Mouse (Mus musculus) cerebellum, postnatal 14 days (tissue): ENCODE measurements around the gene Bglap.
"Not testable (repeated sequence)": the region's sequence is repeated elsewhere in the genome, so short reads cannot be mapped to it uniquely, and the experiment has no call there.

ENCODE experiments used
- DNase-seq, 2 experiments: peaks; one replicate each; pipeline ENCODE4 v3.0.0; 2021; ENCODE audit warnings: mixed read lengths in 2 of 2

Bglap gene

DNA sequence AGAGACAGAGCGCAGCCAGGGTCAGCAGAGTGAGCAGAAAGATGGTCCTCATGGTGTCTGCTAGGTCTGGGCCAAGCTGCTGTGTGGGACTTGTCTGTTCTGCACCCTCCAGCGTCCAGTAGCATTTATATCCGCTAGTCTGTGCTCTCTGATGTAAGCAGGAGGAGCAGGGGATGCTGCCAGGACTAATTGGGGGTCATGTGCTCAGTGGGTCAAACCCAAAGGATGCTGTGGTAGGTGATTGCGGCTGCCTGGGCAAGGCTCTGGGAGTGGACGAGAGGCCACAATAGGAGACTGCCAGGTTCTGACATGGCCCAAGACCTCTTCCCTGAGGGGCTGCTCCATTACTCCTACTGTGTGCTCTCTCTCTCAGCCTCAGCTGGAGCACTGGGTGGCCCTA, at the start of gene Bglap:
TSS of gene Bglap (minus strand) at position 101 of the 400 bp plus-strand sequence.
- DNase-seq: no peak

DNA sequence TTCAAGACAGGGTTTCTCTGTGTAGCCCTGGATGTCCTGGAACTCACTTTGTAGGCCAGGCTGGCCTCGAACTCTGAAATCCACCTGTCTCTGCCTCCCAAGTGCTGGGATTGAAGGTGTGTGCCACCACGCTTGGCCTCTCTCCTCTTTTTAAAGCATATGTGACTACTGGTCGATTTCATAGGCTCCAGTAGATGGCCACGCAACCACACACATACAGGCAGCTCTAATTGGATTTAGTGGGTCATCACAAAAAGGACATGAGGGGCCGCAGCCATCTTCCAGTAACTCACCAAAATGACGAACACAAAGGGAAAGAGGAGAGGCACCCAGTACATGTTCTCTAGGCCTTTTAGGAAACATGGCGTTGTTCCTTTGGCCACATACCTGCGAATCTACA, 44.4 kb upstream of the Bglap start:
- DNase-seq: not testable (repeated sequence)

DNA sequence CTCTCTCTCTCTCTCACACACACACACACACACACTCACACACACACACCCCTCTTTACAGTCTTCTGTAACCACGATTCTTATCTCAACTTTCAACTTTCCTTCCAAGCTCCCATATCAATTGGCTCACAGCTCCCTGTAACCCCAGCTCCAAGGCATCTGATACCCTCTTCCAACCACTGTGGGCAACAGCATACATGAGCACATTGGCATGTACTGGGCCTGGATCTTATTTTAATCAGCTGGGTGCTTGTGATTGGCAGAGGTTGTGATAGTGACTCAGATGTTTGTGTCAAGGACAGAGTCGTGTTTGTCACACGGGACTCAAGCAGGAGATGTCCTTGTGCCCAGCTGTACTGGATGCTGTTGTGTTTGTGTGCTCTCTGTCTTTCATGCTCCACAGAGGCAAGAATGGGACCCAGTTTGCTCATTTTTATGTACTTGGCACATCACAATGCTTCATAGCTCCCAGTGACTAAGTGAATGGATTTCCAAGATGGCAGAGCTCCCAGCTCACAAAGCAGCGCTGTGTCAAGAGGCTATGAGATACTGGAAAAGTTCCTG, 43.2 kb upstream of the Bglap start:
- no peak for DNase-seq

DNA sequence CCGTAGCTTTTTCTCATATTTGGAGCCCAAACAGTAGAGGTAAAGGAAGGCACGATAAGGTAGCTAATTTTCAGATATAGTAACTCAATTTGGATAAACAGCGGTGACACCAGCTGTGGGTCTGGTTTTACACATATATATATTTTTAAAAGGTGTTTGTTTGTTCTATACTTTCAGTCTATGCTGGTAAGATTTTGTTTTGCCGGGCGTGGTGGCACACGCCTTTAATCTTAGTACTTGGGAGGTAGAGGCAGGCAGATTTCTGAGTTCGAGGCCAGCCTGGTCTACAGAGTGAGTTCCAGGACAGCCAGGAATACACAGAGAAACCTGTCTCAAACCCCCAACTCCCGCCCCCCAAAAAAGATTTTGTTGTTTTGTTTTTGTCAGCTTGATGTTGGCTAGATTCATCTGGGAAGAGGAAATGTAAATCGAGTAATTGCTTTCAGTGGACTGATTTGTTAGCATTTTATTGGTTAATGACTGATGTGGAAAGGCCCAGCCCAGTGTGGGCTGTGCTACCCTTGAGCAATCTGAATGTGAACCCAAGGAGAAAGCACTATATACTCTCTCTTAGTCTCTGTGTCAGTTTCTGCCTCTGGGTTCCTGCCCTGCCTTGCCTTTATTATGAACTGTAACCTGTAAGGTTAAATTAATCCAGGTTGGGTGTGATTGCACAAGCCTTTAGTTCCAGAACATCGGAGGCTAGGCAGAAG, 41.6 kb upstream of the Bglap start:
- no peak for DNase-seq

DNA sequence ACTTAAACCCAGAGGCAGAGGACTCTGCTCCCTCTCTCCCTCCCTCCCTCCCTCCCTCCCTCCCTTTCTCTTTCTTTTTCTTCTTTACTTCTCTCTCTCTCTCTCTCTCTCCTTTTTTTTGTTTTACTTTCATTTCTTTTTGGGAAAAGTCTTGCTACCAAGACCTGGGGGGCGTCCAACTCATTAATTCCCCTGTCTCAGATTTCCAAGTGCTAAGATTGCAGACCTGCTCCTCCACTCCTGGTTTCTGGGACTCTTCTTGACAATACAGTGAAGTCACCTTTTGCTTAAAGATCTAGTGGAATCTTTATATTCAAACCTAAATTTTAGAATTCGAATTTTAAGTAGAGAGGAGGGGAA, 41.0 kb upstream of the Bglap start:
- no peak for DNase-seq

DNA sequence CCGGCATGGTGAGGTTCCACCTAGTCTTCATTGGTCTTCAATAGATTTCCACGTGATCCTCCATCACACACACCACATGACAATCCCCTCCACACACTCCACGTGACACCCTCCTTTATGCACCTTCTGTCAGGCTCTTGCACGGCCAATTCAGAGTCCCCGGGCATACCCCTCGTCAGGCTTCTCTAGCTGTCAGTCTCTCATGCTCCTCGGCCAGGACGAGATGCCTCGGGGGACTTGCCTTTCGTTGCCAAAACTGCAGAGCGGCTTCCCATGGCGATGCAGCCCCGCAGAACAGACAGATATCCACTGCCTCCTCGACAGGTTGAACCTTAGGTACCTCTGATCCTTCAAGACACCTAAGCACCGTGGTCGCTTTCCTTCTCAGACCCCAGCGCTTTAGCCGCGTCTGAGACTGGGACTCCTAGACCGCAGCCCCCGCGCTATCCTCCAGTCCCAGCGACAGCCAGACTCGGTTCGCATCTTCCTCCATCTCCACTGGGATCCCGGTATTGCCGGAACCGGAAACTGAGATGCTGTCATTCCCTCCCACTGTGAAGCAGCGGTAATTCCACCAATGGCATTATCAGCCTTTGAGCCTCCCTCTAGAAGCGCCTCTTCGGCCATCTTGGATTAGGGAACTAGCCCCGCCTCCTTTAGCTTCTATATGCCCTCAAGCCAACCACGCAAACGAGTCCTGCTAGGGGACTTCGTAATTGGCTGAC, 40.5 kb upstream of the Bglap start, which contains the start of gene Slc25a44:
TSS of gene Slc25a44 (minus strand) at position 535 of the 725 bp plus-strand sequence.
- peak; percentile 97 for DNase-seq

DNA sequence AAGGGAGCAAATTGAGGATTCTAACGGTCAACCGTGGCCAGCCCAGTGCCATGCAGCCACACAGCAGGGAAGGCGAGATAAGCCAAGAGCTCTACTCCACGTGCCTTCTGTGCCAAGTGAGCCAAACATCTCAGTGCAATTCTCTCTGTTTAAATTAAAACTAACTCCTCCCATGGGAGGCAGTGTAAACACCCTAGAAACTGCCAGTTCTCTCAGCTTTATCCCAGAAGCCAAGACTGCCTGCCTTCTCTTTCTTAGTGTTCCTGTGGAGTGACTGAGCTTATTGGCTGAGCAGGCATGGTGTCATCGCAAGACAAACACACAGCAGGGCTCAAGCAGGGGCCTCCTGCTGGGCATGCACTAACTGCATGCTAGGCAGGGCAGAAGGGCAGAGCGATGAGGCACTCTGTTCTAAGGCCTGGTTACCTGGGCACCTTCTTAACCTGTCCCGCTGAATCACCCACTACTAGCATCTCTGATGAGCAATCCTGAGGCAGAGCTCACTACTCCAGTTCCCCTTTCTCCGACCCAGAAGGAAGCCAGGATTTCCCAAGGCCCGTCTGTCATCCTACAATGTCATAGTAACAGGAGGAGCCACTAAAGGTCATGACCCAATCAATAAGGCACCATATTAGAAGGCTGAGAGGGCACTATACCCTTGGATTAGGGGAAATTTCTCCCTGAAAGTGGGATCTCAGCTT, 37.9 kb upstream of the Bglap start:
- DNase-seq: peak; percentile 76 to 81

DNA sequence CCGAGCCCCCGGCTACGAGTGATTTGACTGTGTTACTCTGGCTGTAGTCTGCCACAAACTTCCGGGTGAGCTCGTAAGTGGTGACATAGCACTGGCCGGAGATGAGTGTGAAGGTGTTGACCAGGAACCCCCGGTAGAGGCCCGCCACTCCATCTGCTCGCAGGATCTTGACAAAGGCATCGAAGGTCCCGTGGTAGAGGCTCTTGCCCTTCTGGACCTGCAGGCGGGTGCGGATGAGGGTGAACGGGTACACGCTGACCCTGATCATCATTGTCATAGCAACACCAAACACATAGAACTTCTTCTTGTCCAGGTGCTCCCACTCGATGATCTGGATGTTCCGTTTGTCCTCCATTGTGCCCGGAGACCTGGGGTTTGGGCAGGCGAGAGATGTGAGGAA, 36.5 kb upstream of the Bglap start:
- DNase-seq: no peak

DNA sequence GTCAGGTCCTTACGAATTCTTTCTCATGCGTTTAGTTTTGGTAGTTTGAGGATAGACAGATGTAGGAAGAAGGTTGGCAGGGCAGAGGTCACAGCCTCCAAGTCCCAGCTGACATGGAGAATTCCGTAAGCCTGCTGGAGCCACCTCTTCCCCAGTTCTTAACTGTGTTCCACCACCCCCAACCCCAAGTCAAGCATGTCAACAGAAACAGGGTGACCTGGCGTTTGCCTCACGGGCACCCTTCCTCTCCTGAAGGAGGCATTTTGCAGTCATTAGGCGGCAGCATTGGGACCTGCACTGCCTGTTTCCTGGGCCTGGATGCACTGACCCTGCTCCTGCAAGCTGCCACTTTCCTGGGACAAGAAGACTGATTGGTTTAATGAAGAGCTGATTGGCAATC, 33.8 kb upstream of the Bglap start:
- DNase-seq: no peak

DNA sequence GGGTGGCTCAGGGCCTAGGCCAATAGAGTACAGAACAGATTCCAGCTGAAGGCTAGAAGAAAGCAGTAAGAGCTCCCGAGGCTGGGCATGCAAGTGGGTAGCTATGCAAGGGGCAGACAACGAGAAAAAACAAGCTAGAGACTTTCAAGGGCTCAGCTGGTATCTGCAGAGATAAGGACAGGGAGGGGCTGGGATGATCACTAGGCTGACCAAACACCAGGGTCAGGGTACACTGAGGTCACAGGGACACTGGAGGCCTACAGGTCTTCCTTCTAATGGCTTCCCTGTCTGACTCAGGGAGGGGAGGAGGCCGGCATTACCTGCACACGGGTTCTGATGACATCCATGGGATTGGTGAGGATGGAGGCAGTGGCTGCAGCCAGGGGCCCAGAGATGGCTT, 31.4 kb upstream of the Bglap start:
- DNase-seq: no peak

DNA sequence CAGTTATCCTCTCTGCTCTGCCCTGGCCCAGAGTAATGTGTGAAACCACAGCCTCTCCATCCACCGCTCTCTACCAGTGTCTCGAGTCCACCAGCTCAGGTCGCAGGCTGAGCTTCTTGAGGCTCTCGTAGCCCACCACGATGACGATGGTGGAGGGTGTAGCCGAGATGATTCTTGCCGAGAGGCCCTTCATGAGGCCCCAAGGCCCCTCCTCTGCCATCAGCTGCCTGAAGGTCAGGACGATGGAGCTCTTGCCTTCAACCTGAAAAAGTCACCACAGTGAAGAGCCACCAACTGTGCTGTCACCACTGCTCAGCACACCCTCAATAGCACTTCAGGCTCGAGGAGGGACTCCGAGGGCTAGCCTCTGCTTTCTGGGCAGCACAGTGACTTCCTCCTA, 28.4 kb upstream of the Bglap start:
- no peak for DNase-seq

DNA sequence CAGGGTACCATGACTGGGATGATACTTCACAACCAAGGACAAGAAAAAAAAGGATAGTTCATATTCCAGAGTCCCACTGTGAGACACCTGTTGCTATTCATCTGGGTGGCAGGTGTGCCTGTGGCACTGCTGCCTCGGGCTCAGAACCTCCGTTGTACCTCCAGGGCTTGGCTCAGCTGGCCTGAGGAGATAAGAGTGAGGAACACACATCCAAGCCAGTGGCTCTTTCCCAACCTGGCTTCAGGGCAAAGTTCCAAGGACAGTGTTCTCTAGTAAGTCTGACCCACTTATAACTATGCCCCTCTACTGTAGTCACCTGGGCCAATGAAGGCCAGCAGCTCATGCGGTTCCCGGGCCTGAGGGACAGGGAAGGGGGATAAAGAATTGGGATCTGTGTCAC, 27.4 kb upstream of the Bglap start:
- DNase-seq: no peak

DNA sequence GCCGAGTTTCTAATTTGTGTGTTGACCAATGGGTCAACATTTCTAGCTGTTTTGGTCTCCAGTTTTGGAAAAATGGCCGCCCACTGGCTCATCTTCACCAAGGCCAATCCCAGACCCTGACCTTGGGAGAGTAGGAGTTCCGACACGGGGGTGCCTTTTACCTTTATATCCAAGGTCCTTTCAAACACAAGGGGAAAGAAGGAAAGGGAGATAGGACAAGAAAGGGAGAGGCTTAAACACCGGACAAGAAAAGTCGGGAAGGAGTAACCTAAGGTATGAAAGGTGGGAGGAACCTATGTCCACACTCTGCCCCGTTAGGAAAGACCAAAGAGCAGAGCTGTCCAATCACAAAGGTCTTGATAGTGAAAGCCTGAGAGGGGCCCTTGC, 26.4 kb upstream of the Bglap start:
- no peak for DNase-seq

DNA sequence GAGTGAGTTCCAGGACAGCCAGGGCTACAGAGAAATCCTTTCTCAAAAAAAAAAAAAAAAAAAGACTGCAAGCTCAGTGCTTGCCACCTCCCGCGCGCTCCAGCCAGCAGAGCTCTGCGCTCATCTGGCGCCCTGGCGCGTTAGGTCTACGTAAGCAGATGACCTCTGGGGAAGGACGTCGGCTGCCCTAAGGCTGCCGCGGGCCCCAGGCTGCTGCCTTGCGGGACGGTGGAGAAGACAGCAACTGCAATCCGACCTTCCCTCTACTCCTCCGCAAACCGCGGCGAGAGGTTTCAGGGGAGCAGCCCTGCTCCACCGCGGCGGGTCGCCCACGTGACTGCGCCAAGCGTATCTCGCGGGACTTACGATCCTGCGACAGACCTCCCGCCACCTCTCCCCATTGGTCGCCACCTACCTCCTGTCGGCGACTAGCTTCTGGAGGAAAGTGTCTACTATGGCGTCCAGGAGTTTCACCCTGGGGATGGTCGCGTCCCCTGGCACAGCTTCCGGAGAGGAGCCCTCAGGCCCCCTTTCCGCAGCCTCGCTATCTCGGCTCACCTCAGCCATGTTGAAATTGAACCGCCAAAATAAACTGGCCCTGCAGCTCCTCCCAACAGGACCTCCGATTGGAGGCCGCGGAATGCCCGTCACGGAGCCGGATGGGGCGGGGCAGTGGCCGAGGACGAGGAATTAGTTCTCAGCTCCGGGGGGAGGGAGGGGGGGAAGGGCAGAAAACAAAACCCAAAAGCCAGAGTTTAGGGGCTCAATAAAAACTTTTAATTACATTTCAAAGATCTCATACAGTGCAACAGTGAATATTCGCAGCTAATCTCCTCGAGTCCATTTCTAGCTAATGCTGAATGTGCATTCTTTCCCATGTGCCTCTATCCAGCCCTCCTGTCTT, 25.7 kb upstream of the Bglap start, which contains the start of gene Pmf1:
TSS of gene Pmf1 (minus strand) at position 591 of the 904 bp plus-strand sequence.
- peak; percentile 90 to 91 for DNase-seq

DNA sequence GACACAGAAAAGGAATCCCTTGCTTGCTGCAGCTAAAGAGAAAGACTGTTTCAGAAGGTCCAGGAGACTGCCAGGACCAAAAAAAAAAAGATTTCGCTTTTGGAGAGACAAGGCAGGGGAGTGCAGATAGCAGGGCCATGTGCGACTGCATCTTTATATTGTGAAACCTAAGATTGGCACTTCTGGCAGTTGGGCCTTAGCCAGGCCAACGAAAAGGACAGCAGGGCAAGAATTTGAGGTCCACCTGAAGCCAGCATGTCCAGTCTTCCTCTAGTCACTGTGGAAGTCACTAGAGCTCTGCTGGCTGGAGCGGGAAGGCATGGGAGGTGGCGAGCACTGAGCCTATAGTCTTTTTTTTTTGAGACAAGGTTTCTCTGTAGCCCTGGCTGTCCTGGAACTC, 24.7 kb upstream of the Bglap start:
- DNase-seq: no peak

DNA sequence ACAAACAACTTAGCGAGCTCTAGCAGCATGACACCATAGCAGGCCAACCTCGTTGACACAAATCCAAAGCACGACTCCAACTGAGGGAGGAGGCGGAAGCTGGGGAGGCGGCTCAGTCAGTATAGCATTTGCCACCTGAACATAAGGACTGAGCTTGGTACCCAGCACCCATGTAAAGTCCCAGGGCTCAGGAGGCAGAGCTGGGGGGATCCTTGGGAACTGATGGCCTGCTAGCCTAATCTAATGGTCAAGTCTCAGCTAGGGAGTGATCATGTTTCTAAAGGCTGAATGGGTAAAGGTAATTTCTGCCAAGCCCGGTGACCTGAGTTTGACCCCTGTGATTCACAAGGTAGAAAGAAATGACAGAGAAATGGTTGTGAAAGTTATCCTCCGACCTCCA, 23.3 kb upstream of the Bglap start:
- DNase-seq: no peak

DNA sequence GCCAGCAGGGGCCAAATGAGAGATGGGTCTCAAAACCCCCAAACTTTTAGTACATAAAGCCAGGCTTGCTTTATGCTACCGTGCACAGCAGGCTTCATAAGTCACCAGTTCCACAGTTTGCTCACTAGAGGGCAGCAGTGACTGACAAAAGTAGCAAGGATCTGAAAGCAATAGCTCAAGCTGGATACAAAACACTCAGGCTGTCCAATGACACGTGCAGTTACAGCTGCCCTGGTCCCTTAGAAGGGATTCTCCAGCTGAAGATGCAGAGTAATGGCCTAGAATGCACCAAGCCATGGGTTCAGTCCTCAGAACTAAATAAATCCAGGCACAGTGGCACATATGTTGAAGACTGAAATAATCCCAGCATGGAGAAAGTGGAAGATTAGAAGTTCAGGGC, 22.8 kb upstream of the Bglap start:
- DNase-seq: peak; percentile 78 to 80

DNA sequence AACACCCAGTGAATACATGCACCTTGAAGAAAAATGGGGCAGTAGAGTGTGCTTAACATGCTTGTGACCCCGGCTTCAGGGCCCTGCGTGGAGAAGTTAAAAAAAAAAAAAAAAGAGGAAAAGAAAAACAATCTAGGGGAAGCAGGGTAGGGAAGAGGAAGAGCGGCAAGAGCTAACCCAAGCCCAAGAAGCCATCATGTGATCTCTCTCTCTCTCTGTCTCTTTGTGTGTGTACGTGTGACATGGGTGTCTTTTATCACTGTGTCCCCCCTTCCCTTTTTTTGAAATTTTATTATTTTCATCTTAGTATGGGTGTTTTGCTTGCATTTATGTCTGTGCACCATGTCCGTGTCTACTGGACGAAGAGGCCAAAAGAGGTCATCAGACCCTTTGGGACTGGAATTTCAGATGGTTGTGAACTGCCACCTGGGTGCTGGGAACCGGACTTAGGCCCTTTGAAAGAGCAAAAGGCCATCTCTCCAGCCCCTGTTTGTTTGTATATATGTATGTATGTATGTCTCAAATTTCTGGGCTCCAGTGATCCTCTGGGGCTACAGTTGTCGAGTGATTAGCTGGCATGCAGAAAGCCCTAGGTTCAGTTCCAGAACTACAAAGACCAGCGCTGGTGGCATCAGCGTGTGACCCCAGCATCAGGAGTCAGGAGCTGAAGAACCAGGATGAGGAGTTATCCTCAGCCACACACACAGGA, 19.4 kb upstream of the Bglap start:
- no peak for DNase-seq

DNA sequence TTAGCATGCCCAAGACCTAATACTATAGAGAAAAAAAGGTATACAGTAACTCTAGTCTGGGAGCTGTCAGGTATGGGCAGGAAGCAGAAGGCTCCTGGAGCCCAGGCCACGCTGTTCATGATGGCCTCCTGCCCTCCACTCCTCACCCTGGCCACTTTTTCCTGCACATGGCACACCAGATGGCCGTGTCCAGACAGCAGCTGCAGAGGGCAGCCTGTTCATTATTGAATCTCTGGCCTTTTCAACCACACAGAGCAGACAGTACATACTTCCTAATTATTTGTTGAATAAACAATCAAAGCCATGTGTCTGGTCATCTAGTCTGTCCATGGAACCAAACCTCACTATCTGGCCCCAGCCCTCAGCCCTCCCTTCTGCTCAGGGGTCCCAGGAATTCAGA, 14.4 kb upstream of the Bglap start:
- peak; percentile 79 to 81 for DNase-seq

DNA sequence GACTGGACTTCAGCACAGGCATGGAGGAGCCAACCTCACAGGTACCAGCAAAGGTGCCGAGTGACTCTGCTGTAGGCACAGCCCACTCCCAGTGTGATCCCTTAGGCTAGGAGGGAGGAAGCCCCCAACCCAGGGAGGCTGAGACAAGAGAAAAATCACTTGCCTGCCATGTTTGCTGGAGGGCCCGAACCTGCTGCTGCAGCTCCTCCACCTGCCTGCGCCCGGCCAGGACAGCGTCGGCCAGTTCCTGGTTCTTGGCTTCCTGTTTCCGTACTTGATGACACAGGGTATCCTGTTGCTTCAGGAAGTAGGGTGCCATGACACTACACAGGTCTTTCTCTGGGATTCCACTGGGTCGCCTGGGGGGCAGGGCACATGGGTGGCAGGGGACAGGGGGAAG, 11.5 kb upstream of the Bglap start:
- DNase-seq: no peak

DNA sequence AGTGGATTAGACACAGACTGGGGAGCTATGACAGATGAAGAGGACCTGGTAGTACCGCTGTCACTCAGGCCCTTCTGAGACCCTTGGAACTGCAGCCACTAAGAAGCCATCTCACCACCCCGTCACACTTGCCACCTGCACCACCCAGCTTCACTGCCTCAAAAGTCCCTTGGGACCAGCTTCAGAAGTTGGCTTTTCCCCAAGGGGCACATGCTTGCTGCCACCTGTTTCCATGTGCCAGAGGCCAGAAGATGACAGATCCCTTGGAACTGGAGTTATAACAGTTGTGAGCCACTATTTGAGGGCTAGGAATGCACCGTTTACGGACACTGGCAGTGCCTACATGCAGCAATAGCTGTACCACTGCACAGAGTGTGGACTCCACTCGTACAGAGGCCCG, 11.0 kb upstream of the Bglap start:
- no peak for DNase-seq
